Mouse (Mus musculus): Measurements from ENCODE around the gene Szt2. TPM values are rescaled to one million over a fixed set of nuclear protein-coding genes. Genes with fewer than 3 reads are reported as not detected.

Szt2 gene
- polyA plus RNA-seq, 1 experiment from 2014 or later: 11.3 TPM

- DNase-seq (ENCODE audit: low spot score) (no peak), ATAC-seq (ENCODE audit: insufficient read depth, low FRiP score, low TSS enrichment) (no peak)
- 89% methylated on average over 13 of the region's 13 CpGs for WGBS
- H3K36me3 ChIP-seq (ENCODE audit: control insufficient read depth, insufficient read depth, low read length): peaks cover 25% of the 10 kb centered on the region
- H3K9me3 ChIP-seq (ENCODE audit: control insufficient read depth, low read length): no peaks in the 10 kb centered on the region
- no peak overlapping the region for H3K4me2 ChIP-seq (ENCODE audit: low read depth)
- H3K4me3 ChIP-seq (ENCODE audit: low read depth, low read length): no peak overlapping the region
- H3K4me1 ChIP-seq (ENCODE audit: control insufficient read depth, insufficient read depth, low read length): no peaks in the 10 kb centered on the region
- H3K27me3 ChIP-seq (ENCODE audit: control insufficient read depth, insufficient read depth, low read length): no peaks in the 10 kb centered on the region
- H3K27ac ChIP-seq (ENCODE audit: low read depth, low read length): no peak overlapping the region
- no peak overlapping the region for H3K9ac ChIP-seq (ENCODE audit: low read length)
These were observed 8.2 kb upstream of the Szt2 start for GRCm38 (mm10) chr4:118417112-118417797.

GRCm38 (mm10) chr4:118416329-118416728, 7.3 kb upstream of the Szt2 start:
- H3K9me3 ChIP-seq (ENCODE audit: control insufficient read depth, low read length): no peaks in the 10 kb centered on the region
- no peak overlapping the region for H3K9ac ChIP-seq (ENCODE audit: low read length)
- peaks cover 24% of the 10 kb centered on the region for H3K36me3 ChIP-seq (ENCODE audit: control insufficient read depth, insufficient read depth, low read length)
- H3K4me1 ChIP-seq (ENCODE audit: control insufficient read depth, insufficient read depth, low read length): no peaks in the 10 kb centered on the region
- H3K4me2 ChIP-seq (ENCODE audit: low read depth): no peak overlapping the region
- no peaks in the 10 kb centered on the region for H3K27me3 ChIP-seq (ENCODE audit: control insufficient read depth, insufficient read depth, low read length)
- H3K27ac ChIP-seq (ENCODE audit: low read depth, low read length): no peak overlapping the region
- WGBS: 92% methylated on average over 5 of the region's 5 CpGs
- DNase-seq (ENCODE audit: low spot score): no peak
- ATAC-seq (ENCODE audit: insufficient read depth, low FRiP score, low TSS enrichment): no peak
- no peak overlapping the region for H3K4me3 ChIP-seq (ENCODE audit: low read depth, low read length)

- H3K9ac ChIP-seq (ENCODE audit: low read length): no peak overlapping the region
- no peaks in the 10 kb centered on the region for H3K9me3 ChIP-seq (ENCODE audit: control insufficient read depth, low read length)
- H3K4me1 ChIP-seq (ENCODE audit: control insufficient read depth, insufficient read depth, low read length): no peaks in the 10 kb centered on the region
- no peak overlapping the region for H3K27ac ChIP-seq (ENCODE audit: low read depth, low read length)
- H3K36me3 ChIP-seq (ENCODE audit: control insufficient read depth, insufficient read depth, low read length): peaks cover 24% of the 10 kb centered on the region
- no peak overlapping the region for H3K4me2 ChIP-seq (ENCODE audit: low read depth)
- DNase-seq (ENCODE audit: low spot score): no peak
- H3K4me3 ChIP-seq (ENCODE audit: low read depth, low read length): no peak overlapping the region
- no peak for ATAC-seq (ENCODE audit: insufficient read depth, low FRiP score, low TSS enrichment)
- 90% methylated on average over 2 of the region's 2 CpGs for WGBS
- no peaks in the 10 kb centered on the region for H3K27me3 ChIP-seq (ENCODE audit: control insufficient read depth, insufficient read depth, low read length)
These were observed 6.7 kb upstream of the Szt2 start for GRCm38 (mm10) chr4:118415779-118416178.

- Histone ChIP-seq H3K36me3 (ENCODE audit: control insufficient read depth, insufficient read depth, low read length) (peaks cover 24% of the 10 kb centered on the region), H3K4me3 (ENCODE audit: low read depth, low read length) (no peak overlapping the region), H3K27ac (ENCODE audit: low read depth, low read length) (no peak overlapping the region), H3K9me3 (ENCODE audit: control insufficient read depth, low read length) (no peaks in the 10 kb centered on the region), H3K4me2 (ENCODE audit: low read depth) (no peak overlapping the region), H3K4me1 (ENCODE audit: control insufficient read depth, insufficient read depth, low read length) (peaks cover 4% of the 10 kb centered on the region), H3K27me3 (ENCODE audit: control insufficient read depth, insufficient read depth, low read length) (no peaks in the 10 kb centered on the region), H3K9ac (ENCODE audit: low read length) (no peak overlapping the region)
- ATAC-seq (ENCODE audit: insufficient read depth, low FRiP score, low TSS enrichment) (no peak), DNase-seq (ENCODE audit: low spot score) (no peak)
- WGBS: 94% methylated on average over 5 of the region's 5 CpGs
These were observed 4.5 kb upstream of the Szt2 start for GRCm38 (mm10) chr4:118413553-118413952.

GRCm38 (mm10) chr4:118410871-118411270, 1.8 kb upstream of the Szt2 start:
- no peak for DNase-seq (ENCODE audit: low spot score)
- no peak overlapping the region for H3K4me3 ChIP-seq (ENCODE audit: low read depth, low read length)
- peaks cover 16% of the 10 kb centered on the region for H3K36me3 ChIP-seq (ENCODE audit: control insufficient read depth, insufficient read depth, low read length)
- H3K9me3 ChIP-seq (ENCODE audit: control insufficient read depth, low read length): no peaks in the 10 kb centered on the region
- no peak for ATAC-seq (ENCODE audit: insufficient read depth, low FRiP score, low TSS enrichment)
- no peak overlapping the region for H3K4me2 ChIP-seq (ENCODE audit: low read depth)
- H3K27me3 ChIP-seq (ENCODE audit: control insufficient read depth, insufficient read depth, low read length): no peaks in the 10 kb centered on the region
- 96% methylated on average over 5 of the region's 5 CpGs for WGBS
- H3K27ac ChIP-seq (ENCODE audit: low read depth, low read length): no peak overlapping the region
- no peak overlapping the region for H3K9ac ChIP-seq (ENCODE audit: low read length)
- H3K4me1 ChIP-seq (ENCODE audit: control insufficient read depth, insufficient read depth, low read length): peaks cover 9% of the 10 kb centered on the region

GRCm38 (mm10) chr4:118402701-118403100, 6.4 kb downstream of the Szt2 start:
- ATAC-seq (ENCODE audit: insufficient read depth, low FRiP score, low TSS enrichment): no peak
- Histone ChIP-seq H3K4me2 (ENCODE audit: low read depth) (no peak overlapping the region), H3K27me3 (ENCODE audit: control insufficient read depth, insufficient read depth, low read length) (no peaks in the 10 kb centered on the region), H3K36me3 (ENCODE audit: control insufficient read depth, insufficient read depth, low read length) (peaks cover 11% of the 10 kb centered on the region), H3K4me1 (ENCODE audit: control insufficient read depth, insufficient read depth, low read length) (no peaks in the 10 kb centered on the region), H3K9ac (ENCODE audit: low read length) (no peak overlapping the region), H3K9me3 (ENCODE audit: control insufficient read depth, low read length) (no peaks in the 10 kb centered on the region), H3K4me3 (ENCODE audit: low read depth, low read length) (no peak overlapping the region), H3K27ac (ENCODE audit: low read depth, low read length) (no peak overlapping the region)
- DNase-seq (ENCODE audit: low spot score): no peak
- 95% methylated on average over 12 of the region's 12 CpGs for whole genome bisulfite sequencing

GRCm38 (mm10) chr4:118401918-118402317, 7.2 kb downstream of the Szt2 start:
- Histone ChIP-seq H3K4me1 (ENCODE audit: control insufficient read depth, insufficient read depth, low read length) (no peaks in the 10 kb centered on the region), H3K4me2 (ENCODE audit: low read depth) (no peak overlapping the region), H3K36me3 (ENCODE audit: control insufficient read depth, insufficient read depth, low read length) (peaks cover 11% of the 10 kb centered on the region), H3K27me3 (ENCODE audit: control insufficient read depth, insufficient read depth, low read length) (no peaks in the 10 kb centered on the region), H3K9ac (ENCODE audit: low read length) (no peak overlapping the region), H3K9me3 (ENCODE audit: control insufficient read depth, low read length) (no peaks in the 10 kb centered on the region), H3K27ac (ENCODE audit: low read depth, low read length) (no peak overlapping the region), H3K4me3 (ENCODE audit: low read depth, low read length) (no peak overlapping the region)
- WGBS: 92% methylated on average over 5 of the region's 5 CpGs
- no peak for DNase-seq (ENCODE audit: low spot score)
- ATAC-seq (ENCODE audit: insufficient read depth, low FRiP score, low TSS enrichment): no peak

GRCm38 (mm10) chr4:118401421-118401820, 7.7 kb downstream of the Szt2 start:
- Histone ChIP-seq H3K9ac (ENCODE audit: low read length) (no peak overlapping the region), H3K27ac (ENCODE audit: low read depth, low read length) (no peak overlapping the region), H3K4me1 (ENCODE audit: control insufficient read depth, insufficient read depth, low read length) (no peaks in the 10 kb centered on the region), H3K4me3 (ENCODE audit: low read depth, low read length) (no peak overlapping the region), H3K36me3 (ENCODE audit: control insufficient read depth, insufficient read depth, low read length) (peaks cover 11% of the 10 kb centered on the region), H3K27me3 (ENCODE audit: control insufficient read depth, insufficient read depth, low read length) (no peaks in the 10 kb centered on the region), H3K4me2 (ENCODE audit: low read depth) (no peak overlapping the region), H3K9me3 (ENCODE audit: control insufficient read depth, low read length) (no peaks in the 10 kb centered on the region)
- WGBS: 95% methylated on average over 3 of the region's 3 CpGs
- ATAC-seq (ENCODE audit: insufficient read depth, low FRiP score, low TSS enrichment) (no peak), DNase-seq (ENCODE audit: low spot score) (no peak)

- no peaks in the 10 kb centered on the region for H3K27me3 ChIP-seq (ENCODE audit: control insufficient read depth, insufficient read depth, low read length)
These were observed 10.7 kb downstream of the Szt2 start for GRCm38 (mm10) chr4:118398400-118398799.

More at GRCm38 (mm10) chr4:118398400-118398799, 10.7 kb downstream of the Szt2 start:
- no peak for DNase-seq (ENCODE audit: low spot score)
- WGBS: 92% methylated on average over 6 of the region's 6 CpGs
- H3K4me1 ChIP-seq (ENCODE audit: control insufficient read depth, insufficient read depth, low read length): no peaks in the 10 kb centered on the region
- peaks cover 11% of the 10 kb centered on the region for H3K36me3 ChIP-seq (ENCODE audit: control insufficient read depth, insufficient read depth, low read length)
- H3K27ac ChIP-seq (ENCODE audit: low read depth, low read length): no peak overlapping the region
- no peaks in the 10 kb centered on the region for H3K9me3 ChIP-seq (ENCODE audit: control insufficient read depth, low read length)
- H3K4me3 ChIP-seq (ENCODE audit: low read depth, low read length): no peak overlapping the region
- ATAC-seq (ENCODE audit: insufficient read depth, low FRiP score, low TSS enrichment): no peak
- H3K4me2 ChIP-seq (ENCODE audit: low read depth): no peak overlapping the region
- no peak overlapping the region for H3K9ac ChIP-seq (ENCODE audit: low read length)

All from neural tube, embryonic 11.5 days (tissue).